Mouse (Mus musculus) adrenal gland, adult (tissue): ENCODE measurements around the gene Cnih3.

Experiments used
- DNase-seq, 2 experiments: peaks; one replicate each; pipeline ENCODE4 v3.0.0; 2022 to 2023; ENCODE audit warnings: low spot score in 1 of 2; ENCODE audit not compliant: inconsistent age in 2 of 2

The Cnih3 gene

GRCm38 (mm10) chr1:181447576-181447975, 95.1 kb downstream of the Cnih3 start:
- DNase-seq, result no peak

DNA sequence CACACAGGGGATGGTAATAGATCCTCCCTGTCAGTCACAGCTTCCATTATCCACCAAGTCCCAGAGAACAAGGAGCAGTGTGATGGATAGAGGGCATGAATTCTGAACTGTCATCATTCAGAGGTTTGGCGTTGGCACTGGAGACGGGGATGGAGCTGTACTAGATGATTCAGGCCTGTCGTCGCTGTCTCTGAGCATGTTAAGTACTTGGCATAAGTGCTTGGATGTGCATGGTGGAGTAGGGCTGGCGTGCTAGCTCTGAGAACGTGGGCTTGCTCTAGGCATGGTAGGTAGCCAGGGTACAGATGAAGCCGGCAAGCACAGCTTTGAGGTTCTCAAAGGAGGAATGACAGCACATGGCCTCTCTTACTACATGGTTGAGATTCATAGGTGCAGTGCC, 95.6 kb downstream of the Cnih3 start:
- DNase-seq, result no peak

GRCm38 (mm10) chr1:181453106-181453505, 100.7 kb downstream of the Cnih3 start:
- peak in 1 of 2 experiments; percentile 34 for DNase-seq

GRCm38 (mm10) chr1:181456911-181457310, 104.5 kb downstream of the Cnih3 start:
- DNase-seq, result no peak

GRCm38 (mm10) chr1:181459431-181460105, 107.1 kb downstream of the Cnih3 start:
- DNase-seq, result no peak

DNA sequence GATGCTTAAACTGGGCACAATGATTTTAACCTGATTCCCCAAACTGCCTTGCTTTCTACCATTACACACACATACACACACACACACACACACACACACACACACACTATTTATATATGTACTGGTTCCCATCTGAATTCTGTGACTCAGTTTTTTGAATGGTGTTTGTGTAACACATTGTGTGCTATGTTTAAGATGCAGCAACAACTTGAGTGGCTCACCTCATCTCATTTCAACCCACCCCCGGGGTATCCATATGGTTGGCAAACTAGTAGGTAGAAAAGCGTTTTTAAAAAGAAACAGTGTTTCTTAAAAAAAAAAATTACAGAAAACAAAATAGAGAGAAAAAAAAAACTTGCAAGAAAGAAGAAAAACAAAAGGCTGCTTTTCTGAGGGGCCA, 107.9 kb downstream of the Cnih3 start:
- DNase-seq, result no peak

DNA sequence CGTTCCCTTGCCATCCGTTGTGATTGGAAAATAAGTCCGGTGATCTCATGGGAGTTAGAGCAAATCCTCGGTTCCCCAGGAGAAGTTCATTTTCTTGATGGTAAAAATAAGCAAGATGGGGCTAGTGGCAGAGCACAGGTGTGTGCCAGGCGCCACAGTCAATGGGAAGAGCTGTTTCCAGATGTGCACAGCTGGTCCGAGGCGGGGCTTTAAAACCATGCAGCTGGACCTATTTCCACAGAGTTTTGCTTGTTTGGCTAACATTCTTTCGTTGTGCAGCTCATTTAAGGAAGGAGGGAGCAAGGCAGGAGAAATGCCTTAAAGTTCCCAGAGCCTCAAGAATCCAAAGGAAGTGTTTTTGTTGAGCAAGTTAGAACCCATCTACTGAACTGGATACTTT, 109.1 kb downstream of the Cnih3 start:
- DNase-seq, result no peak

GRCm38 (mm10) chr1:181462051-181462905, 109.8 kb downstream of the Cnih3 start:
- peak; percentile 17 to 84 for DNase-seq

DNA sequence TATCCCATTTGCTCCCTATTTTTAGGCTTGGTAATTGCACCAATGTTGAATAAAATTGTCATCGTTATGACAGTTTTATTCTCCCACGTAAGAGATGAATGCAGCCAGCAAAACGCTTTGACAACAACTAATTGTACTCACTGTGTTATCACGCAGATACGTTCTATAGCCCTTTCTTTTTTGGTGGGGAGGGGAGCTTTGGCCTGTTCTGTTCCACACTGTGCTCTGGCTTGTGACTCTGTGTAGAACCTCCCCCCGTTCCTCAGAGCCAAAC, 110.4 kb downstream of the Cnih3 start:
- no peak for DNase-seq

GRCm38 (mm10) chr1:181465027-181465426, 112.6 kb downstream of the Cnih3 start:
- peak; percentile 22 to 72 for DNase-seq

- no peak for DNase-seq
These were observed 113.6 kb downstream of the Cnih3 start for GRCm38 (mm10) chr1:181466040-181466439.

DNA sequence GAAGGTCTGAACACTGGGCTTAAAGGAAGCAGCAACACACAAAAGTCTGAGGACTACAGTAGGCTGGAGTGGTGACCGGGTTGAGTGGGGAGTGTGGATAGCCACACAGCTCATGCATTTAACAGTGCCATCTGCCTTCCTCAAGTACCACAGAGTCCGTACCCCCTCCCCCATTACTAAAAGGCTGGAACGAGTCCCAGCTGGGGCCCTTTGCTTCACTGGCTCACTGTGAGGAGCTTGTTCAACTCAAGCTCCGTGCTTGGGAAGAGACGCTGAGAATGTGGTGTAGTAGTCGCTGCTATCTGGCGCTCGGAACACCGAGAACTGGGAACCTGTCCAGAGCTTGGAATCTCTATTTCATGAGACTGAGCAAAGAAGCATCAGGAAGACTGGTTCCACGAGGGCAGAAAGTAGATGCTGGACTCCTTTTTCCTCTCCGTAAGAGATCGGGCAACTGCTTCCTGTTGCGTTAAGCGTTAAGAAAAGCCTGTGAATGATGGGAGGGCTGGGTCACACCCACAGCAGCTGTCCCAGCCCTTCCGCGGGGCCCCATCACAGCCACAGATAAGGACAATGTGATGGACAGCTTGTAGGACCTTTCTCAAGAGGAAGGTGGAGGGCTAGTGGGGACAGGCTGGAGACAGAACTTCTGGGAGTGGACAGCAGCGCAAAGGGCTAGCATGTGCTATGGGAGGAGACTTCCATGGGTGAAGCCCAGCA, 114.3 kb downstream of the Cnih3 start:
- no peak for DNase-seq

GRCm38 (mm10) chr1:181467321-181467670, 114.9 kb downstream of the Cnih3 start:
- no peak for DNase-seq

- DNase-seq, result no peak
These were observed 117.0 kb downstream of the Cnih3 start for GRCm38 (mm10) chr1:181469415-181469814.

- DNase-seq, result no peak
These were observed 123.7 kb downstream of the Cnih3 start for GRCm38 (mm10) chr1:181476141-181476540.

DNA sequence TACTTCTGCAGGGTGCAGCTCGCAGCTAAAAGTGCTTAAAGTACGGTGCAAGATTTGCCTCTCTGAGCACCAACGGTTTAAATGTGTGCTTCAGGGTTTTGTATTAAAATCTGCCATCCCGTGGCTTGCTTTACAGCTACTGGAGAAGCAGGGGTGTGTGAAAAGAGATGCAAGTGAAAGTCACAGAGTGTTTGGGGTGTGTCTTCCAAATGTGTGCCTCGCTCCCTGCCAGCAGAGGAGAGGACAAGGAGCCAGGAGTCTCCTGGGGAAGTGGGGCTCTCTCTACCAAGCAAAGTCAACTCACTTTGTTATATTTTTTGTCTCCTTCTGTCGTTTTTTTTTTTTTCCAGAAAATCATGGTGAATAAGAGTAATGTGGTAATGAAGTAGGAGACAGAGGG, 124.1 kb downstream of the Cnih3 start:
- DNase-seq, result no peak

- DNase-seq, result no peak
These were observed 132.3 kb downstream of the Cnih3 start for GRCm38 (mm10) chr1:181484696-181485095.

DNA sequence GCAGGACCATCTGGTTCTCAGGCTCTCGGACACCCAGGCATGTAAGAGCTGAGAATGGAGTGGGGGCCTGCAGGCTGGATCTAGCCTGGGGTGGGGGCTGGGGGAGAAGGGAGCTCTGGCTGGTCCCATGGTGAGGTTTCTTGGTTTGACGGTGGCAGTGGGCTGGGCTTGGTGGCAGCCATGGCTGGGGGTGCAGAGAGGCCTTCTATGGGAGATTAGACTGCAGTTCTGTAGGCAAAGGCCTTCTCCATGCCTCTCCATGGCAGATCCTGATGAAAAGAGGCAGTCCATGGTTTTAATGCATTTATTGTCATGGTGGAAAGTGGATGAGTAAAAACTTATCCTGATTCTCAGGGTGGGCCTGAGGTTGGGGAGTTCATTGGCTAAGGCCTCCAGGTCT, 151.0 kb downstream of the Cnih3 start:
- no peak for DNase-seq

GRCm38 (mm10) chr1:181505367-181505766, 152.9 kb downstream of the Cnih3 start:
- DNase-seq, result no peak
